Mouse (Mus musculus) embryonic fibroblast, embryonic 13.5 days (primary cell): ENCODE measurements at regions not wholly inside any gene's neighbourhood (a gene's known extent, or its start where the extent isn't known, plus 50 kb on each side); places are given as distances from the start of the nearest gene placed in this dataset.

Experiments used
- H3K27ac ChIP-seq: 2 replicates; pipeline ENCODE4 v1.5.1; 2012; ENCODE audit warnings: low read length, control low read depth, inconsistent platforms; ENCODE audit not compliant: insufficient read depth
- H3K4me1 ChIP-seq: 2 replicates; pipeline ENCODE4 v1.6.1; 2011; ENCODE audit warnings: low read length; ENCODE audit not compliant: control insufficient read depth, insufficient read depth
- H3K4me3 ChIP-seq: 2 replicates; pipeline ENCODE4 v1.5.1; 2011; ENCODE audit warnings: mild to moderate bottlenecking, control low read depth, low read length; ENCODE audit not compliant: insufficient read depth
- CTCF ChIP-seq: IDR thresholded peaks from 2 replicates; pipeline ENCODE4 v1.5.1; 2011; ENCODE audit warnings: mild to moderate bottlenecking, control low read depth, low read length, moderate library complexity, borderline replicate concordance; ENCODE audit not compliant: insufficient read depth
- POLR2A ChIP-seq: IDR thresholded peaks from 2 replicates; pipeline ENCODE4 v1.6.1; 2011; ENCODE audit warnings: low read depth, mild to moderate bottlenecking, control low read depth, low read length, moderate library complexity

GRCm38 (mm10) chr19:54583574-54583973 lies 539.6 kb downstream of the Adra2a start:
- H3K4me3 ChIP-seq, result no peak overlapping the region
- TF ChIP-seq POLR2A (no peak), CTCF (no peak)
- no peak overlapping the region for H3K27ac ChIP-seq
- H3K4me1 ChIP-seq, result no peaks in the 10 kb centered on the region

GRCm38 (mm10) chr19:54584687-54585237 lies 540.8 kb downstream of the Adra2a start:
- H3K27ac ChIP-seq, result no peak overlapping the region
- no peak overlapping the region for H3K4me3 ChIP-seq
- H3K4me1 ChIP-seq, result no peaks in the 10 kb centered on the region
- TF ChIP-seq CTCF, result no peak
- no peak for TF ChIP-seq POLR2A

GRCm38 (mm10) chr19:54585326-54585725 lies 541.4 kb downstream of the Adra2a start:
- Histone ChIP-seq H3K4me3 (no peak overlapping the region), H3K27ac (no peak overlapping the region), H3K4me1 (no peaks in the 10 kb centered on the region)
- TF ChIP-seq CTCF, result no peak
- TF ChIP-seq POLR2A, result no peak

- no peaks in the 10 kb centered on the region for H3K4me1 ChIP-seq
- H3K4me3 ChIP-seq, result no peak overlapping the region
- TF ChIP-seq CTCF (no peak), POLR2A (no peak)
- no peak overlapping the region for H3K27ac ChIP-seq
Observed at GRCm38 (mm10) chr19:54603345-54603744, 523.7 kb downstream of the Gpam start.

- H3K27ac ChIP-seq, result no peak overlapping the region
- no peaks in the 10 kb centered on the region for H3K4me1 ChIP-seq
- H3K4me3 ChIP-seq, result no peak overlapping the region
- no peak for TF ChIP-seq POLR2A
Observed at GRCm38 (mm10) chr19:54605346-54605745, 521.7 kb downstream of the Gpam start.

- Histone ChIP-seq H3K4me1 (no peaks in the 10 kb centered on the region), H3K27ac (no peak overlapping the region), H3K4me3 (no peak overlapping the region)
- no peak for TF ChIP-seq POLR2A
- TF ChIP-seq CTCF, result no peak
Observed at GRCm38 (mm10) chr19:54616924-54617323, 510.1 kb downstream of the Gpam start.
